ENCODE assay signal across 8 mouse cellular contexts in genomic region chr3:37704701-37705279, GRCm38 (mm10). TPM values are rescaled to one million over a fixed set of nuclear protein-coding genes. Genes with fewer than 3 reads are reported as not detected.
DNase-seq lines count a peak whose midpoint lies in the region; ATAC-seq lines count a peak whose summit lies in the region.
"Had no signal": no experiment of that assay in that cellular context is flagged by ENCODE, and none has a peak within 500 bp of the region (broad histone marks: within the 10 kb centered on the region; RNA-seq: fewer than 3 reads in every experiment).

No protein-coding gene starts in this region.

- peak; percentile 79 for ATAC-seq in granulocyte monocyte progenitor cell, adult 5-6 weeks (replicated peaks; ENCODE audit: poor library complexity, severe bottlenecking)
- ATAC-seq: inflammation-experienced regulatory T-cells, adult 6 months had no signal

- DNase-seq in lung, adult 18-20 months: peak; percentile 40 to 56
- no peak for DNase-seq in lung, postnatal 25 days (ENCODE audit: low spot score)
- peak; percentile 55 for DNase-seq in liver
- DNase-seq in yolk sac, embryonic 10.5 days (ENCODE audit: low spot score): peak; percentile 67
- DNase-seq in urinary bladder, postnatal 14 days (ENCODE audit: low spot score): no peak
- DNase-seq in gastrocnemius, postnatal 25 days: no peak

RNA-seq across cellular contexts. Expression of gene Gm5148, which starts 19.5 kb away (rescaled TPM):
- not detected in 2 replicates for total RNA-seq in granulocyte monocyte progenitor cell, adult 5-6 weeks (2014; fragmentation: Nextera tagmentation)
- 14.9 and 28.1 TPM in 2 replicates for total RNA-seq in granulocyte monocyte progenitor cell, adult 5-6 weeks (2017)
- total RNA-seq in gastrocnemius, postnatal 25 days (2021): under 1 TPM in 1 of 2 experiments, not detected in 1; 0.18 TPM

Comparison
In these comparisons a context has a peak if more than half of its experiments do, and no peak if none do; other contexts are left out.
1. DNase-seq: peak in lung, adult 18-20 months (2 of 2), liver (single experiment) and yolk sac, embryonic 10.5 days (single experiment); none in lung, postnatal 25 days (single experiment), urinary bladder, postnatal 14 days (single experiment) and gastrocnemius, postnatal 25 days (single experiment).